Mouse (Mus musculus): Measurements from ENCODE around the gene Svs3b. TPM values are rescaled to one million over a fixed set of nuclear protein-coding genes. Genes with fewer than 3 reads are reported as not detected.

Svs3b gene
- polyA plus RNA-seq, 1 experiment = not detected

GRCm38 (mm10) chr2:164228361-164229070 lies 27.9 kb downstream of the Svs3b start:
- Histone ChIP-seq H3K4me2 (ENCODE audit: low read depth) (no peak overlapping the region), H3K79me2 (ENCODE audit: control insufficient read depth, insufficient read depth) (no peaks in the 10 kb centered on the region), H3ac (ENCODE audit: control insufficient read depth, insufficient read length) (no peak overlapping the region), H3K27me3 (ENCODE audit: control insufficient read depth, insufficient read depth, insufficient read length) (peaks cover 18% of the 10 kb centered on the region), H3K4me3 (no peak overlapping the region), H3K36me3 (ENCODE audit: control insufficient read depth, insufficient read depth) (no peaks in the 10 kb centered on the region)
- TF ChIP-seq SRF (IDR thresholded peaks at IDR 0.05; ENCODE audit: control insufficient read depth, insufficient read length, low read depth) = no peak
- no peak for TF ChIP-seq POLR2AphosphoS2 (IDR thresholded peaks at IDR 0.05; ENCODE audit: insufficient read length, low read depth)

- TF ChIP-seq REST (IDR thresholded peaks at IDR 0.05; ENCODE audit: insufficient read depth, insufficient read length) (no peak), E2F4 (IDR thresholded peaks at IDR 0.05; ENCODE audit: insufficient read depth) (no peak)
- H3K79me2 ChIP-seq (ENCODE audit: control insufficient read depth, insufficient read depth) = no peaks in the 10 kb centered on the region
- H3K36me3 ChIP-seq (ENCODE audit: control insufficient read depth, insufficient read depth) = no peaks in the 10 kb centered on the region
- H3K4me2 ChIP-seq (ENCODE audit: low read depth) = no peak within 1 kb of the TSS
- no peak within 1 kb of the TSS for H3ac ChIP-seq (ENCODE audit: control insufficient read depth, insufficient read length)
- no peak within 1 kb of the TSS for H3K4me3 ChIP-seq
- peaks cover 28% of the 10 kb centered on the region for H3K27me3 ChIP-seq (ENCODE audit: control insufficient read depth, insufficient read depth, insufficient read length)
Observed at GRCm38 (mm10) chr2:164221522-164221921, 34.9 kb downstream of the Svs3b start, which contains the start of gene Wfdc15b. Gene Wfdc15b, minus strand, starts transcription at chr2:164221660.

- no peaks in the 10 kb centered on the region for H3K79me2 ChIP-seq (ENCODE audit: control insufficient read depth, insufficient read depth)
- no peak overlapping the region for H3K4me2 ChIP-seq (ENCODE audit: low read depth)
- no peak overlapping the region for H3ac ChIP-seq (ENCODE audit: control insufficient read depth, insufficient read length)
- H3K4me3 ChIP-seq = no peak overlapping the region
- peaks cover 47% of the 10 kb centered on the region for H3K27me3 ChIP-seq (ENCODE audit: control insufficient read depth, insufficient read depth, insufficient read length)
- TF ChIP-seq TCF12 (IDR thresholded peaks at IDR 0.05; ENCODE audit: insufficient read depth, poor library complexity, severe bottlenecking) (no peak), POLR2AphosphoS2 (IDR thresholded peaks at IDR 0.05; ENCODE audit: insufficient read length, low read depth) (no peak), MYOD1 (IDR thresholded peaks at IDR 0.05; ENCODE audit: control insufficient read depth in 1 of 3, insufficient read length in 2 of 3, low read depth in 2 of 3) (no peak), POLR2A (IDR thresholded peaks at IDR 0.05; ENCODE audit: insufficient read length, low read depth) (no peak), E2F4 (IDR thresholded peaks at IDR 0.05; ENCODE audit: insufficient read depth) (no peak), MAX (IDR thresholded peaks at IDR 0.05; ENCODE audit: low read depth) (no peak), CEBPB (IDR thresholded peaks at IDR 0.05; ENCODE audit: insufficient read depth, poor library complexity, severe bottlenecking) (no peak), TCF3 (IDR thresholded peaks at IDR 0.05; ENCODE audit: insufficient read length, low read depth) (no peak), REST (IDR thresholded peaks at IDR 0.05; ENCODE audit: insufficient read depth, insufficient read length) (no peak), MYOG (IDR thresholded peaks at IDR 0.05; ENCODE audit: control insufficient read depth in 1 of 3, insufficient read depth in 1 of 3, insufficient read length in 2 of 3, low read depth in 2 of 3) (no peak), SRF (IDR thresholded peaks at IDR 0.05; ENCODE audit: control insufficient read depth, insufficient read length, low read depth) (no peak), USF1 (IDR thresholded peaks at IDR 0.05; ENCODE audit: low read depth) (no peak)
- H3K36me3 ChIP-seq (ENCODE audit: control insufficient read depth, insufficient read depth) = no peaks in the 10 kb centered on the region
Observed at GRCm38 (mm10) chr2:164219295-164219694, 37.1 kb downstream of the Svs3b start.

- no peak for TF ChIP-seq MYOD1 (IDR thresholded peaks at IDR 0.05; ENCODE audit: control insufficient read depth in 1 of 3, insufficient read length in 2 of 3, low read depth in 2 of 3)
- TF ChIP-seq CEBPB (IDR thresholded peaks at IDR 0.05; ENCODE audit: insufficient read depth, poor library complexity, severe bottlenecking) = no peak
- no peak for TF ChIP-seq TCF3 (IDR thresholded peaks at IDR 0.05; ENCODE audit: insufficient read length, low read depth)
- TF ChIP-seq MAX (IDR thresholded peaks at IDR 0.05; ENCODE audit: low read depth) = no peak
- Histone ChIP-seq H3K27me3 (ENCODE audit: control insufficient read depth, insufficient read depth, insufficient read length) (peaks cover 37% of the 10 kb centered on the region), H3ac (ENCODE audit: control insufficient read depth, insufficient read length) (no peak overlapping the region), H3K4me3 (no peak overlapping the region), H3K4me2 (ENCODE audit: low read depth) (no peak overlapping the region), H3K79me2 (ENCODE audit: control insufficient read depth, insufficient read depth) (no peaks in the 10 kb centered on the region), H3K36me3 (ENCODE audit: control insufficient read depth, insufficient read depth) (no peaks in the 10 kb centered on the region)
Observed at GRCm38 (mm10) chr2:164212711-164213110, 43.7 kb downstream of the Svs3b start.

- Histone ChIP-seq H3K27me3 (ENCODE audit: control insufficient read depth, insufficient read depth, insufficient read length) (peaks cover 39% of the 10 kb centered on the region), H3ac (ENCODE audit: control insufficient read depth, insufficient read length) (no peak overlapping the region), H3K4me2 (ENCODE audit: low read depth) (no peak overlapping the region), H3K4me3 (no peak overlapping the region), H3K79me2 (ENCODE audit: control insufficient read depth, insufficient read depth) (no peaks in the 10 kb centered on the region), H3K36me3 (ENCODE audit: control insufficient read depth, insufficient read depth) (no peaks in the 10 kb centered on the region)
- TF ChIP-seq CEBPB (IDR thresholded peaks at IDR 0.05; ENCODE audit: insufficient read depth, poor library complexity, severe bottlenecking) (no peak), POLR2A (IDR thresholded peaks at IDR 0.05; ENCODE audit: insufficient read length, low read depth) (no peak), MYOD1 (IDR thresholded peaks at IDR 0.05; ENCODE audit: control insufficient read depth in 1 of 3, insufficient read length in 2 of 3, low read depth in 2 of 3) (no peak), TCF3 (IDR thresholded peaks at IDR 0.05; ENCODE audit: insufficient read length, low read depth) (no peak), SRF (IDR thresholded peaks at IDR 0.05; ENCODE audit: control insufficient read depth, insufficient read length, low read depth) (no peak), E2F4 (IDR thresholded peaks at IDR 0.05; ENCODE audit: insufficient read depth) (no peak), MAX (IDR thresholded peaks at IDR 0.05; ENCODE audit: low read depth) (no peak), MYOG (IDR thresholded peaks at IDR 0.05; ENCODE audit: control insufficient read depth in 1 of 3, insufficient read depth in 1 of 3, insufficient read length in 2 of 3, low read depth in 2 of 3) (no peak), TCF12 (IDR thresholded peaks at IDR 0.05; ENCODE audit: insufficient read depth, poor library complexity, severe bottlenecking) (no peak)
Observed at GRCm38 (mm10) chr2:164210892-164211291, 45.5 kb downstream of the Svs3b start.

All from myocyte (in vitro differentiated cells).